Mouse (Mus musculus) heart, adult 9 months (tissue): ENCODE results near the gene Alg14.
A peak's percentile ranks its signal among the peaks of the same experiment; 100 is the strongest.

Experiments used
- DNase-seq, 2 experiments: peaks; one replicate each; pipeline ENCODE4 v3.0.0; 2022; ENCODE audit warnings: low spot score in 2 of 2

Alg14 gene

DNA sequence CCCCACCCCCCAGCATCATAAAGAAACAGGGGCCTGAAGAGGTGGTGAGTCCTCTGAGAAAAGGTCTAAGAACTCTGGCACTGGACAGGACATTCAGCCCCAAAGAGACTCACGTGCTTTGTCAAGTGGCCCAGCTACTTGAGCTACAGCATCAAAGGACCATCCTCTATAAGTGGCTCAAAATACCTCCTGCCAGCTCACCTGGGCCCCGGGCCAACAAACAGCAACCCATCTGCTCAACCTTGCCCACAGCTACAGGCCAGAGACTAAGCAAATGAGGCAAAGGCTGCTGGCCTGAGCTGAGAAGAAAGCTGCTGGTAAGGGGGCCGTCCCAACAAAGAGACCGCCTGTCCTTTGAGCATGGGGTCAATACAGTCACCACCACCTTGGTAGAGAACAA is 14.0 kb upstream of the Alg14 start:
- peak; percentile 27 to 40 for DNase-seq

DNA sequence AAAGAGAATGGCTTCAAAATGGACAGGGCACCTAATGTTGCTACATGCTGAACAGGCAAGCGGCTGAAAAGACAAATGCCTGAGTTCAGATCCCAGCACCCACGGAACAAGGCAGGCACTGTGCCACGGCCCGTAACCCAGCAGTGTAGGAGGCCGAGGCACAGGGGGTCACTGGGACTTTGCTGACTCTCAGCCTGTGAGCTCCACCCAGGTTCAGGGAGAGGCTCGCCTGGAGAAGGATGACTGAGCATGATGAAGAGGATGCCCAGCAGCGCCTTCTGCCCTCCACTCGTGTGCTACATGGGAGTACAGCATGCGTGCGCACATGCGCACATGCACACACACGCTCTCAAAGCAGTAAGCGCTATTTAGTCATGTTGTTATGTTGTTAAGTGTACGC is 11.9 kb upstream of the Alg14 start:
- no peak for DNase-seq

DNA sequence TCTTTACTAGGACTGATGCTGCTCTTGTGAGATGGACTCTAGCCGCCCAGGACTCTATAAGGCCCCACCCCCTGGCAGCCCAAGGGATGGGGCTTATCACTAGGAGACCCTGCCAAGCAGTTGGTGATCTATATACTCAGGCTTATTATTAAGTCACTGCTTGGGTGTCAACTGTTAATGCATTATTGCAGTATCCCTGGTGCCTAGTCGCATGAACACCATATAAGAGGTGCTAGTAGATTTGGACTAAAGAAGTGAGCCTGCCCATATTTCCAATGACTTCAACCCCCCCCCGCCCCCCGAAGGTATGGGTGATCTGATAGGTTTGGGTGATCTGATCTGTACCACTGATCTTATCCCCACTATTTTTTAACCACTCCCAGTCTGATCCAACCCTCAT is 8.6 kb upstream of the Alg14 start, which contains the start of gene Tmem56:
Gene Tmem56, minus strand, starts transcription at position 101 of the 400 bp plus-strand sequence.
- DNase-seq: no peak

DNA sequence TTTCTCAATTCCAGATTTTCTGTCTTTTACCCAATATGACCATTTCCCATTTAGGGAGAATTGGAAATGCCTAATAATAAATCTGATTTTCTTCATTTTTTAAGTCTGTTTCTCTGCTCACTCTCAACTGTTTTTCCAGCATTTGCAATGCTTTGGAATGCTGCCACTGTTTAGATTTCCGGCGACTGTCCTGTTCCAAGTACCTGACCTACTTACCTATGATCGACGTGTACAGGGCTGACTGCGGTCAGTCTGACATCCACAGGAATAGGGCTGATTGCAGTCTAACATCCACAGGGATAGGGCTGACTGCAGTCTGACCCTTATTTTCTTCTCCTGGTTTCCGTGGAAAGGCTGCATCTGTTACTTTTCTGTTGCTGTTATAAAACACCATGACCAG is 6.4 kb upstream of the Alg14 start:
- no peak for DNase-seq

DNA sequence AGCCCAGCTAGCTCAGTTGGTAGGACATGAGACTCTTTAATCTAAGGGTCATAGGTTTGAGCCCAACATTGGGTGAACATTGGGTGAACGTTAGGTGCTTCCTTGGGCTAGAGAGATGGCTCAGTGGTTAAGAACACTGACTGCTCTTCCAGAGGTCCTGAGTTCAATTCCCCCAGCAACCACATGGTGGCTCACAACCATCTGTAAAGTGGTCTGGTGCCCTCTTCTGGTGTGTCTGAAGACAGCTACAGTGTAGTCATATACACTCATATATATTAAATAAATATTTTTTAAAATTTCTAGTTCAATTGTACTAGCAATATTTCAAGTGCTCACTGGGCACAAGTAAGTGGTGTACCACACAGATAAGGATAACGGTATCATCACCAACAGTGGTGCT is 4.4 kb upstream of the Alg14 start:
- no peak for DNase-seq

DNA sequence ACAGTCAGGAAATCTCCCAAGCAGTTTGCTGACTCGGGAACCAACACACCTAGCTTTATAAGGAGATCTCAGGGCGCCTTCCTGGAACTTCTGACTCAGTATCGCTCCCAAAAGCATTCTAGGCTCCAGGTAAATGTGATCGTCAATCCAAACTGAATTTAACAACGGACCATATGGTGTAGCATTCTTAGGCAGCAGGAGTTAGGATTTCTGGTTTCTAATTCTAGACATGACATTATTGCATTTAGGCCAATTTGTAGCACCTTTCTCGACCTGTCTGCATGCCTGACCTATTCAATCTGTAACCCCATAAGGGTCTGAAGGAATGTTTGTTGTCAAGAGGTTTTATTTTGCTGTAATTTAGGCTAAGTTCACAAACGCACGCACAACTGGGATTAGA is 892 bp upstream of the Alg14 start:
- DNase-seq: peak in 1 of 2 experiments; percentile 4

DNA sequence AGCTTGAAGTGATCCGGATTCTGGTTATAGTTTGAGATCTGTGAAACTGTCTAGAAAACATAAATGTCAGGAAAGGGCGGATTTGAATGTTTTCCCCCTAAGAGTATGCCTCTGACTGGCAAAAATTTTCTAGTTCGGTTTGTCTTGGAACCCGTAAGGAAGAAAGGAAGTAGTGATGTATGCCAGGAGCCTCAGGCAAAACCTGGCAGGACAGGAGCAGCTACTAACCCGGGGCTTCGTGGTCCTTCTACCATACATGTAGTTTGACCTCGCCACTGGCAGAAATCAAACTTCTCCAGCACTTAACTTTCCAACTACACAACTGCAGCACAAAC is 381 bp upstream of the Alg14 start:
- no peak for DNase-seq

DNA sequence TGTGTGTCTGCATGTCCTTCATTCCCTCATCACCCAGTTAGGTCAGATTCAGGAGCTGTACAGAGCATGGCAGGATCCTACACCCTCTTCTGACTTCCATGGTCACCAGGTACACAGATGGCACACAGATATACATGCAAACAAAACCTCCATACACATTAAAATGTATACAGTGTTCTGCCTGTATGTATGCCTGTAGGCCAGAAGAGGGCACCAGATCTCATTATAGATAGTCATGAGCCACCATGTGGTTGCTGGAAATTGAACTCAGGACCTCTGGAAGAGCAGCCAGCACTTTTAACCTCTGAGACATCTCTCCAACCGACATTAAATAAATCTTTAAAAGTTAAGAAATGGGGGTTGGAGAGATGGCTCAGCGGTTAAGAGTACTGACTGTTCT is 2.6 kb downstream of the Alg14 start:
- DNase-seq: no peak

DNA sequence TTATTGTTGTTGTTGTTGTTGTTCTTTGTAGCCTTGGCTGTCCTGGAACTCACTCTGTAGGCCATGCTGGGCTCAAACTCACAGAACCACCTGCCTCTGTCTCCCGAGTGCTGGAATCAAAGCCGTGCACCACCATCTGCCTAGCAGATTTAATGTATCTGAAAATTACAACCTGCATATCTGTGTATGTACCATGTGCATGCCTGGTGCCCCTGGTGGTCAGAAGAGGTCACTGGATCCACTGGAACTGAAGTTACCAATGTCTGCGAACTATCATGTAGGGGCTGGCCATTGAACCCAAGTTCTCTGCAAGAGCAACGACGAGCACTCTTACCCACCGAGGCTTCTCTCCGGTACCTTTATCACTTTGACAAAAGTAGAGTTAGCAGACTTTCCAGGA is 15.1 kb downstream of the Alg14 start:
- no peak for DNase-seq

DNA sequence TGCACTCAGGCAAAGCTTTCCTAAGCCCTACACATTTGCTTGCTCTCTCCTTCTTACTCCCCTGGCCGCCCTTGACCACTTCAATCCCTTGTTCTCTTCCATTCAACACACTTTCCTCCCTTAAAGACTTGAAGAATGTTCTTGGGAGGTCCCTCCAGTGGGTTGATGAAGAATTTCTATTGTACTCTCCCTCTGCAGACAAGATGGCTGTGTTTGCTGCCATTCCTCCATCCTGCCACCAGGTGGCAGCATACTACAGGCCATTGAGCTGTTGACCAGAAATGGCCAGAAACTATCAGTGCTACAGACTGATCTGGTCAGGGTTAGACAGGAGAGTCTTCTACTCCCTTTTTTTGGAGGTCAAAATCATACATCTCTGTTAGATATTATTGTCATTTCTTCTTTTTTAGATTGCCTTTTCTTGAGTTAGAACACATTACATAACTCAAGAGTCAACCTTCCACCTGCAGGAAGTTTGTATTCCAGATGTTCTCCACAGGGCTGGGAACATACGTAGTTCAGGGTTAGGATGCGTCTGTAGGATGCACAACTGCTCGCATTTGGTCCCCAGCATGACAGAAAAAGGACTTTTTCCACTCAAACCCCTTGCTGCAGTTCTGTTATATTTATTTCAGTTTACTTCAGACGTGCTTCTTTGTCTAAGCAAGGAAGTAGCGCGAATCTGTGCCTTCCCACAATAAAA is 16.1 kb downstream of the Alg14 start:
- DNase-seq: peak; percentile 37 to 75

DNA sequence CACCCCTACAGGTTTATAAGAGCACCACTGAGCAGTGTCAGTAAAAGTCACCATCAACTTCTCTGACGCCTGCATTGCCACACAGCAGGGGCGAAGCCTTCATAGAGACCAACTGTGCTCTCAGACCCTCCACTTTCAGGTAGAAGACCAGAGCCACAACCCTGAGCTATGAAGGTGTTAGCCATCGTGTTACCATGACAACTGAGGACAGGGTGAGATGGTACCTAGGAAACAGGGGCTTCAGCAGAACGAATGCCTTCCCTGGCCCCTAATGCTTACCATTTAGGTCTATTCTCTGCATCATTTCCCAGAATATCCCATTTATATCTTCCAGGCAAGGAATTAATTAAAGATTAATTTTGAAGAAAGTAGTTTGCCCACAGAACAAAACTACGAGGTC is 17.4 kb downstream of the Alg14 start:
- no peak for DNase-seq

DNA sequence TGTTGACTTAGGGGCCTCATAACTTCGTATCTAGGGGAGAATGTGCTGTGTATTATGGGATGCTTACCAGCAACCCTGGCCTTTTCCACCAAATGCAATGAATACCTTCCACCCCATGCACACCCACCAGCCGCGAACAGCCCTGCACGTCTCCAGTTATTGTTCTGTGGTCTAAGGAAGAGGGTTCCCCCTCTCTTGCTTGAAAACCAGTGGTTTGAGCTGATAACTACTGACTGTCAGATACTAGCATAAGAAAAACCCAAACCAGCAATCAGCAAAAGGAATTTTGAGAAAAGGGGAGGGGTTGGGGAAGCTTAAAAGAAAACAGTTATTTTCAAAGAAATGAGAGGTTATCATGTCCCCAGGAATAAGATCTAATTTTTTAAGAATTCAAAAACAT is 17.9 kb downstream of the Alg14 start:
- no peak for DNase-seq

DNA sequence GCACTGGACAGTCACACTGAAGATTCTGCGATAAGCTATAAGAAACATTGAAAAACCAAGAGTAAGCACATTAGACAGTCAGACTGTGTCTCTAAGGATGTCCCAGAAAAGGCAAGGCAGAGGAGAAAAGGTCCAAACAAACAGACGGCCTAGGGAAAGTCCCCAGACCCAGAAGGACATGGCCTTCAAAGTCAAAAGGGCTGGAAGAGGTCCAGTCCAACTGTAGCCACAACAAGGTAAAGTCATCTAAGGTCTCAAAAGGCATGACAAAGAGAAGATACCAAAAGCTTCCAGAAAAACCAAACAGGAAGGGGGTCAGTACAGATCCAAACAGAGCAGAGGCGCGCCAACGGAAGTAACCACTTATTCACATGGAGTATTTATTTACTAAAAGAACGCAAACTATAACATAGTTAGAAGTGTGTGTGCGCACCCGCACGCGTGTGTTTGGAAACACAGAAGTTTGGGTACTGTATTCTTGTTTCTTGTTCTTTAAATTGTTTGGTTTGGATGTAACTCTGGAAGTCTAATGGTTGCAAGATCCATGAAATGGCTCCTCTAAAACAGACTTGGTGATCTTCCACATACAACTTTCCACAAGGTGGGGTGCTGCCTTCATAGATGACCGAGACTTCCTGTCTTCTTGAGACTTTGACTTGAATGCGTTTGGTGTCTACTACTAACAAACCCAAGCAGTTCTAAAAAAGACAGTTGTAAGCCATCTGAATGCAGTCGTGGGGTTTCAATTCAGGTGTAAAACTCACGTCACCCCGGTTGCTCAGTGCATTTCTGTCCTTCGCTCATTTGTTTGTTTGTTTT is 18.5 kb downstream of the Alg14 start:
- no peak for DNase-seq

DNA sequence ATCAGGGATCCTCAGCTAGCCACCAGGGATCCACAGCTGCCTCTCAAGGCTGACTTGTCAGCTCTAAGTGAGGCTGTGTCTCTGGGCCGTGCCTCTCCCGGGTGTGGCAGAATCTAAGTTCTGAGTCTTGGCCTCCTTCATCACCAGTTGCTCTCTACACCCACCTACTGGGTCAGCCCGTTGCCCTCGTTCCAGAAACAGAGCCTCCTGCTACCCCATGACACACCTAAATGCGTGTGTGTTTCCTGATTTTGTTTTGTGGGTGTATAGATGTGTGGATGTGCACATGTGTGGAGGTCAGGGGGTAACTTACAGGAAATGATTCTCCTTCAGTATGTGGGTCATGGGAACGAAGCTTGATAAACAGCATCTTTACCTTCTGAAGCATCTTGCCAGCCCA is 20.9 kb downstream of the Alg14 start:
- DNase-seq: no peak

DNA sequence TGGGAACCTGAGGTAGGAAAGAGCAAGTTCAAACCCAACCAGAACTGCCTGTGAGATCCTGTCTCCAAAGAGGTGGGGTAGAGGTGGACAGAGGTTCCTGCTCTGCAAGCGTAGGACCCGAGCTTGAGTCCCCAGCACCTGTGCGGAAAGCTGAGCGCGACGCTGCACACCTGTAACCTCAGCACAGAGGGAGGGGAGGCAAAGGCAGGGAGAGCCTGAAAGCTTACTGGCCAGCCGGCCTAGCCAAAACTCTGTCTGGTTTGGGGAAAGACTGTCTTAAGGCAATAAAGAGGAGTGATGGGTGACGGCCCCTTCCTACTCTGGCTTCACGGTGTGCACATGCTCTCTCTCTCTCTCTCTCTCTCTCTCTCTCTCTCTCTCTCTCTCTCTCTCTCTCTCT is 21.4 kb downstream of the Alg14 start:
- DNase-seq: no peak

DNA sequence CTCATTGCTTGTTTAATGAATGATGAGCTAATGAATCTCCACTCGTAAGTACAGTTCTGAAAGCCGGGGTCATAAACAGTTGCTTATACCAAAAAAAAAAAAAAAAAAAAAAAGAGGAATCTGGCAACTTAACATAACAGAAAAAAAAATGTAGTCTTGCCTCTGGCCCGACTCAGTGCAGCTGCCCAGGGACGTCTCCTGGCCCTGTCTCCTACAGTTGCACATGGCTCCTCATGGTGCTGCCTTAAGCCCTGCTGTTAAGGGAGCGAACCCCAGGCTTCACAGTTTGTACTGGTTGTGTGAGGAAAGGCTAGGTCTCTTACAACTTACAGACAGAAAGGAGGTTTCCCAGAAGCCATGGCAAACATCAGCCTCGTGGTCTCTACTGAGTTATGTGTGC is 22.6 kb downstream of the Alg14 start:
- no peak for DNase-seq

DNA sequence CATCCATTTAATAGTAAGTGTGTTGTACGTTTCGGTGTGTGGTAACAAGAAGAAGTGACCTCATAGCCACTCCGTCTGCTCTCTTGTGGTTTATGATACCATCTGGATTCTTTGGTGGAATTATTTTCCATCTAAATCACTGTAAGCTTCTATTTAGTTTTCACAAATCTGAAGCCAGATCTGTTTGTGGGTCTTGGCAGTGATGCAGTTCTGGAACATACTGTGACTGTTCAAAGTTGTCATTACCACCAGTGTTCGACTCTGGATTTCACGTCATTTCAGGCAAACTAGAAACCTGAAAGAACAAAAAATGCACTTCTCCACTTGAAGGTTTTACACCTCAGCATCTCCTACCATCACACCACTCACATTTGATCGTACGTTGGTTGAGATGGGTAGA is 23.9 kb downstream of the Alg14 start:
- DNase-seq: no peak

DNA sequence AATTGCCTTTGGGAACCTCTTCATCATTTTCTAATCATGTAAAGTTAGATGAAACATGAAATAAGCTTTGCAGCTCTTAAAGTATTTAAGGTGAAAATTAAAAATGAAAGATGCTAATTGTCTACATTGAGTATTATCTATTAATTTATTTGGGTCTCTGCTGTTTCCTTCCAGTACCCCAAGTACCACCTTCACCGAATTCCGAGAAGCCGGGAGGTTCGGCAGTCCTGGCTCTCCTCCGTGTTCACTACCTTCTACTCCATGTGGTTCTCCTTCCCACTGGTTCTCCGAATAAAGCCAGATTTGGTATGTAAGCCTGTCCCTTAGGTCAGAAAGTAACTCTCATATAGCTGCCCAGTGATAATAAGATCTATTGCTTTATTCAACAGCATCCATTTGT is 28.3 kb downstream of the Alg14 start:
- DNase-seq: no peak

DNA sequence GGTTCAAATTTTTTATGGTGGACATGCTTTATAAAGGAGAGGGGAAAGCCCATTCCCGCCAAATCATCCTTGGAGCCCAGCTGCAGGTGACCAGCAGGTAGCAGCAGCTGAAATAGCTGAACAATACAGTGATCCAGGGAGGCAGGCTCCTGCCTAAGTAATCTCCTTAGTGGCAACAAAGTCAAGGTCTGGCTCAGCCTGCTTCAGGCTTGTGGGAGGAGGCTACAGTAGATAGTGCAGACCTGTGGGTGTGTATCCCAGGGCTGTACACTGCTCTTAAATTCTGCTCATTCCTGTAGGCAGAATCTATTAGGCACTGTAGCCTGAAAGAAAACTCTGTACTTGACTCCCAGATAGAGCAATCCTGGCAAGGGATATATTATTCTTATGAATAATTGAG is 29.3 kb downstream of the Alg14 start:
- no peak for DNase-seq

DNA sequence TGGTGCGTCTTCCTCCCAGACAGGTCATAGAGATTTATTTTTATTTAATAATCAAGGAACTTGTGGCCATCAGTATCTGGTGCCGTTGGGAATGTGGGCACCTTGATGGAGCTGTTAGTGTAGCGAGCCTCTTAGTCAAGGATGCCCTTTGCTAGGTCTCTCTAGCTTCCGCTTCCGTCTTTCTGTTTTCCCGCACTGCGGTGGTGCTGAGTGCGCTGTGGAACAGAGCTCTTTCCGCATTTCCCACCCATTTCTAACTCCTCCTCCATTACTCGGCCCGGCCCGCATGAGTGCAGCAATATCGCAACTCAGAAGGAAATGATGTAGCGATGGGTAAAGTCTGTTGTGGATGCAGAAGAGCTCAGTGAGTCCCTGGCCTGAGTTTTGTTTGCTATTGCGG is 31.8 kb downstream of the Alg14 start:
- no peak for DNase-seq

DNA sequence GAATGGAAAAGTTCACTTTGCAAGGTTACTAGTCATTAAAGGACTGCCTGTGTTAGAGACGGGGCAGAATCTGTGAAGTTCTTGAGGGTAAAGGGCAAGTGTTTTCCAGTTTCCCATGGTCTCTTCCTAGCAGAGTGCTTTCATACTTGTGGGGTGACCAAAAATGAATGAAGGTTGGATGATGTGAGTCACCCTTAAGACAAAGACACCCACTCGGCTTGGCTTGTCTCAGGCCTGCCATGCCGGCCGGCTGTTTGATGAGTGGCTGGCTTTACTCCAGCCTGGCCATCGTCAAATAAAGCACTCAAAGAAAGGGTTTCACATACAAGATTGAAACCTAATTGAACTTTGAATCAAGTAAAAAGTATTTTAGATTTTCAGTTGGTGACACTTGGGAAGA is 35.8 kb downstream of the Alg14 start:
- DNase-seq: no peak

DNA sequence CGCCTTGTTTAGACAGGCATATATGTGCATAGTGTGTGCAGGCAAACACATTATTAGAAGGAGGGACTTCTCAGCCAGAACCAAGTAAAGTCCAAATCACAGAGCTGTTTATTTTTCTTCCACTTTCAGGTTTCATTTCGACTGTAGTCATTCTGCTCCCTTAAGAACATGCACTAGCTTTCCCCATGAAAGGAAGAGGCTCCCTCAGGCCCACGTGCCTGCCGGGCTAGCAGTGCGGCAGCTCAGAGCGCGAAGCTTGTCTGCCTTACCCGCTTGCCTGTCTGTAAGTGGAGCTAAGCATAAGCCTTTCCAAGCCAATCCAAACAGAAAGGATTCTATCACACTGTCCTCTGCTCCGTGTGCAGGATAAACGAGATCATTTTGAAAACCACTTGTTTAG is 38.1 kb downstream of the Alg14 start:
- DNase-seq: peak in 1 of 2 experiments; percentile 10

DNA sequence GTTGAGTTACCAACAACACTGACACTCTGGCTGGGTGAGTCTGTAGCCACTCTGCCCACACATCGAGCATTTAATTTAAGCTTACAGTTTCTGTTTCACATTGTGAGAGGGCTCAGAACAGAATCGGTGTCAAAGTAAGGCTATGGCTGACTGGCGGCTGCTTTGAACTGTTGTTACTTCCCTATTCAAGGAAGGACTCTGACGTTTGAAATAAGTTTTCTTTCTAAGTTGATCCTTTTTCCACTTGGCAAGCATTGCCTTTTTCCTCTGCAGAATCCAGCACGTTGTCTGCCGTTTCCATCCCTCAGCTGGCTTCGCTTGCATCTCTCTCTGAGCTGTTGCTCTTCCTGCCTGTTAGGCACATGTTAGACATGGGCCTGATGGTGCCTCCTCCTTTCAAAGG is 38.7 kb downstream of the Alg14 start:
- DNase-seq: peak in 1 of 2 experiments; percentile 9
